Comparison of ENCODE assay signal across 8 mouse cellular contexts in genomic region chr7:29783871-29784551, GRCm38 (mm10). TPM values are rescaled to one million over a fixed set of nuclear protein-coding genes. Genes with fewer than 3 reads are reported as not detected.
A peak's percentile ranks its signal among the peaks of the same experiment; 100 is the strongest.
DNase-seq lines count a peak whose midpoint lies in the region; ATAC-seq lines count a peak whose summit lies in the region.

Gene Zfp30 (plus strand): TSS chr7:29783998.

- DNase-seq in brain, embryonic 18.5 days (ENCODE audit: low read depth, low spot score): peak; percentile 85
- peak; percentile 93 for DNase-seq in forebrain, embryonic 10.5 days (ENCODE audit: extremely low spot score, low spot score)
- peak; percentile 91 for DNase-seq in kidney, postnatal 14 days
- peak; percentile 94 for DNase-seq in neural tube, embryonic 10.5 days (ENCODE audit: extremely low spot score, low spot score)

- H3K9me3 ChIP-seq in forebrain, embryonic 10.5 days: peaks cover 3% of the 10 kb centered on the region; the same call in 1 of the 2 replicates
- H3K9me3 ChIP-seq in heart, embryonic 15.5 days (replicated peaks): no peaks in the 10 kb centered on the region
- H3K9me3 ChIP-seq in liver, embryonic 12.5 days (replicated peaks): no peaks in the 10 kb centered on the region
- no peaks in the 10 kb centered on the region for H3K9me3 ChIP-seq in stomach, embryonic 15.5 days

- H3K4me1 ChIP-seq in forebrain, embryonic 10.5 days: peaks cover 23% of the 10 kb centered on the region
- peaks cover 11% of the 10 kb centered on the region for H3K4me1 ChIP-seq in heart, embryonic 15.5 days (replicated peaks)
- peaks cover 21% of the 10 kb centered on the region; the same call in 1 of the 2 replicates for H3K4me1 ChIP-seq in liver, embryonic 12.5 days
- H3K4me1 ChIP-seq in stomach, embryonic 15.5 days: no peaks in the 10 kb centered on the region

- peak within 1 kb of the TSS; percentile 86 for H3K4me3 ChIP-seq in forebrain, embryonic 10.5 days
- H3K4me3 ChIP-seq in heart, embryonic 15.5 days: peak within 1 kb of the TSS; percentile 72
- H3K4me3 ChIP-seq in liver, embryonic 12.5 days: peak within 1 kb of the TSS; percentile 73
- H3K4me3 ChIP-seq in stomach, embryonic 15.5 days (replicated peaks): peak within 1 kb of the TSS; percentile 74

- peaks cover 36% of the 10 kb centered on the region for H3K36me3 ChIP-seq in forebrain, embryonic 10.5 days (replicated peaks)
- peaks cover 15% of the 10 kb centered on the region for H3K36me3 ChIP-seq in heart, embryonic 15.5 days
- peaks cover 12% of the 10 kb centered on the region for H3K36me3 ChIP-seq in liver, embryonic 12.5 days
- H3K36me3 ChIP-seq in stomach, embryonic 15.5 days: peaks cover 5% of the 10 kb centered on the region; the same call in 1 of the 2 replicates

- peak within 1 kb of the TSS; percentile 78 for H3K9ac ChIP-seq in heart, embryonic 15.5 days
- peak within 1 kb of the TSS; percentile 78 for H3K9ac ChIP-seq in liver, embryonic 12.5 days
- H3K9ac ChIP-seq in stomach, embryonic 15.5 days: peak within 1 kb of the TSS; percentile 70

- peak within 1 kb of the TSS; percentile 92 for H3K27ac ChIP-seq in forebrain, embryonic 10.5 days
- H3K27ac ChIP-seq in heart, embryonic 15.5 days: peak within 1 kb of the TSS; percentile 90
- peak within 1 kb of the TSS; percentile 55; the same call in 1 of the 2 replicates for H3K27ac ChIP-seq in liver, embryonic 12.5 days
- H3K27ac ChIP-seq in stomach, embryonic 15.5 days: peak within 1 kb of the TSS; percentile 75

- WGBS in forebrain, embryonic 10.5 days: under 1% methylated on average over 45 of the region's 45 CpGs
- under 1% methylated on average over 45 of the region's 45 CpGs for WGBS in heart, embryonic 15.5 days
- under 1% methylated on average over 45 of the region's 45 CpGs for WGBS in liver, embryonic 12.5 days (ENCODE audit: insufficient replicate concordance)
- under 1% methylated on average over 45 of the region's 45 CpGs for WGBS in stomach, embryonic 15.5 days

- no peaks in the 10 kb centered on the region for H3K27me3 ChIP-seq in forebrain, embryonic 10.5 days (ENCODE audit: poor library complexity, severe bottlenecking)
- no peaks in the 10 kb centered on the region for H3K27me3 ChIP-seq in heart, embryonic 15.5 days
- no peaks in the 10 kb centered on the region for H3K27me3 ChIP-seq in liver, embryonic 12.5 days (replicated peaks)
- no peaks in the 10 kb centered on the region for H3K27me3 ChIP-seq in stomach, embryonic 15.5 days (replicated peaks)

- ATAC-seq in CD4-positive, CD25-positive, alpha-beta regulatory T cell, adult 4 months: peak; percentile 75
- ATAC-seq in heart, embryonic 15.5 days (replicated peaks; ENCODE audit: insufficient number of reproducible peaks, insufficient read depth, low FRiP score, low read depth): peak; percentile 94
- peak; percentile 90 for ATAC-seq in liver, embryonic 12.5 days
- ATAC-seq in stomach, embryonic 15.5 days (ENCODE audit: insufficient read depth, low FRiP score, low read depth): peak; percentile 96

- peak within 1 kb of the TSS; percentile 70 for H3K4me2 ChIP-seq in heart, embryonic 15.5 days
- peak within 1 kb of the TSS; percentile 95 for H3K4me2 ChIP-seq in liver, embryonic 12.5 days
- peak within 1 kb of the TSS; percentile 76 for H3K4me2 ChIP-seq in stomach, embryonic 15.5 days

RNA-seq across cellular contexts. Expression of gene Zfp30, which starts in this region (rescaled TPM):
- under 1 TPM; 0.28 to 0.56 TPM for polyA plus RNA-seq in CD4-positive, CD25-positive, alpha-beta regulatory T cell, adult 4 months (2017; shearing (Covaris generic))
- polyA plus RNA-seq in forebrain, embryonic 10.5 days (2016; fragmentation: Nextera tagmentation; extraction: Ambion mirVana): 6.9 and 7.0 TPM in 2 replicates
- polyA plus RNA-seq in heart, embryonic 15.5 days (2015; fragmentation: Nextera tagmentation; extraction: Ambion mirVana): 5.6 and 6.0 TPM in 2 replicates
- polyA plus RNA-seq in liver, embryonic 12.5 days (2016; fragmentation: Nextera tagmentation; extraction: Ambion mirVana): 0.88 and 1.0 TPM in 2 replicates
- polyA plus RNA-seq in stomach, embryonic 15.5 days (2015; fragmentation: Nextera tagmentation; extraction: Ambion mirVana): 5.7 and 6.2 TPM in 2 replicates

Comparison
In these comparisons a context has a peak if more than half of its experiments do, and no peak if none do; other contexts are left out.
1. Peak in every context shown above with its lines: DNase-seq, ATAC-seq, H3K4me3 ChIP-seq and H3K27ac ChIP-seq.
2. Peak in ATAC-seq in CD4-positive, CD25-positive, alpha-beta regulatory T cell, adult 4 months; RNA of the gene not detected or under 1 TPM.